Mouse (Mus musculus): ENCODE measurements around the gene Gfra1.

Gene Gfra1

GRCm38 (mm10) chr19:58190947-58191346, 264.8 kb downstream of the Gfra1 start:
- DNase-seq (ENCODE audit: extremely low read depth, insufficient read length, low spot score): no peak

GRCm38 (mm10) chr19:58186558-58186957, 269.2 kb downstream of the Gfra1 start:
- no peak for DNase-seq (ENCODE audit: extremely low read depth, insufficient read length, low spot score)
